Mouse (Mus musculus) myocyte (in vitro differentiated cells): ENCODE measurements around the gene Mllt11. TPM values are rescaled to one million over a fixed set of nuclear protein-coding genes. Genes with fewer than 3 reads are reported as not detected.
A peak's percentile ranks its signal among the peaks of the same experiment; 100 is the strongest.

Experiments
- H3K27me3 ChIP-seq: one replicate; pipeline ENCODE4 v1.6.1; 2011; ENCODE audit not compliant: control insufficient read depth, insufficient read depth, insufficient read length
- H3K36me3 ChIP-seq: one replicate; pipeline ENCODE4 v1.6.1; 2011; ENCODE audit not compliant: control insufficient read depth, insufficient read depth
- H3K4me2 ChIP-seq: one replicate; pipeline ENCODE4 v1.6.1; 2011; ENCODE audit warnings: low read depth, control low read depth
- H3K4me3 ChIP-seq: one replicate; pipeline ENCODE4 v1.5.1; 2011; ENCODE audit warnings: mild to moderate bottlenecking, control low read depth, moderate library complexity
- H3K79me2 ChIP-seq: one replicate; pipeline ENCODE4 v1.6.1; 2011; ENCODE audit not compliant: control insufficient read depth, insufficient read depth
- H3ac ChIP-seq: one replicate; pipeline ENCODE4 v1.6.1; 2011; ENCODE audit not compliant: control insufficient read depth, insufficient read length
- CEBPB ChIP-seq: IDR thresholded peaks from 2 replicates; pipeline ENCODE4 v1.6.1; 2011; ENCODE audit warnings: mild to moderate bottlenecking, moderate library complexity; ENCODE audit not compliant: poor library complexity, insufficient read depth, severe bottlenecking
- E2F4 ChIP-seq: IDR thresholded peaks from one replicate; pipeline ENCODE4 v1.6.1; 2011; ENCODE audit warnings: mild to moderate bottlenecking, control low read depth, moderate library complexity; ENCODE audit not compliant: insufficient read depth
- MAX ChIP-seq: IDR thresholded peaks from one replicate; pipeline ENCODE4 v1.6.1; 2011; ENCODE audit warnings: low read depth, mild to moderate bottlenecking, control low read depth
- MYOD1 ChIP-seq, 3 experiments: IDR thresholded peaks; one replicate each; pipeline ENCODE4 v1.6.1; 2011; ENCODE audit warnings: control low read depth in 2 of 3, low read depth in 2 of 3, mild to moderate bottlenecking in 2 of 3, moderate library complexity in 1 of 3; ENCODE audit not compliant: insufficient read length in 2 of 3, control insufficient read depth in 1 of 3
- MYOG ChIP-seq, 3 experiments: IDR thresholded peaks; one replicate each; pipeline ENCODE4 v1.6.1; 2011; ENCODE audit warnings: control low read depth in 2 of 3, low read depth in 2 of 3, mild to moderate bottlenecking in 2 of 3; ENCODE audit not compliant: insufficient read length in 2 of 3, control insufficient read depth in 1 of 3, insufficient read depth in 1 of 3
- POLR2A ChIP-seq: IDR thresholded peaks from one replicate; pipeline ENCODE4 v1.6.1; 2011; ENCODE audit warnings: low read depth, mild to moderate bottlenecking, control low read depth, moderate library complexity; ENCODE audit not compliant: insufficient read length
- POLR2AphosphoS2 ChIP-seq: IDR thresholded peaks from one replicate; pipeline ENCODE4 v1.6.1; 2011; ENCODE audit warnings: low read depth, control low read depth; ENCODE audit not compliant: insufficient read length
- REST ChIP-seq: IDR thresholded peaks from one replicate; pipeline ENCODE4 v1.6.1; 2011; ENCODE audit warnings: mild to moderate bottlenecking, control low read depth, moderate library complexity; ENCODE audit not compliant: insufficient read depth, insufficient read length
- SRF ChIP-seq: IDR thresholded peaks from one replicate; pipeline ENCODE4 v1.6.1; 2011; ENCODE audit warnings: low read depth; ENCODE audit not compliant: control insufficient read depth, insufficient read length
- TCF12 ChIP-seq: IDR thresholded peaks from one replicate; pipeline ENCODE4 v1.6.1; 2011; ENCODE audit warnings: mild to moderate bottlenecking, control low read depth; ENCODE audit not compliant: poor library complexity, insufficient read depth, severe bottlenecking
- TCF3 ChIP-seq: IDR thresholded peaks from one replicate; pipeline ENCODE4 v1.6.1; 2011; ENCODE audit warnings: low read depth, control low read depth; ENCODE audit not compliant: insufficient read length
- USF1 ChIP-seq: IDR thresholded peaks from one replicate; pipeline ENCODE4 v1.6.1; 2011; ENCODE audit warnings: low read depth, mild to moderate bottlenecking, control low read depth, moderate library complexity
- polyA plus RNA-seq: library from polyadenylated mRNA; unstranded; fragments of >200 nt; fragmentation: generic; extraction: Trizol; gene quantifications from one replicate; pipeline ENCODE4 v1.2.1, GENCODE M21; 2012; ENCODE audit warnings: missing spikeins

Gene Mllt11
- polyA plus RNA-seq, 1 experiment: 51.9 TPM

DNA sequence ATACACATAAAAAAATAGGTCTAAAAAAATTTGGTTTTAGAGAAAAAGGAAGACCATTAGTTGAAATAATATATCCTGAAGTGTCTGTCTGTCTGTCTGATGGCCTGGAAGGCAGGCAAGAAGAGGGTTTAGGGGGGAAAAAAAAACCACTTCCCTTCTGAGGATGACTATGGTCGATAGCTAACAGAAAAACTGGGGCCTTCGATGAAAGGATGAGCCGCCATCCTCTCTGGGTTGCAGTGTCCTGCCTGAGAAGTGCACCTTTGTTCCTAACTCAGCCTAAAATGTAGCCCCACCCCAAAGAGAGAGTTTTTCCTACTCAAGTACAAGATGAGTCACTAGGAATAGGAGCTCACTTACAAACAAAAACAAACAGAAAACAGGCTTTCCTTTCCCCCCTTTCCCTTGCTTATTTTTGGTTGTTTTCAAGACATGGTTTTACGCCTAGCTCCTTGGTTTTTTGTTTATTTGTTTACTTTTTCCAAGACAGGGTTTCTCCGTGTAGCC is 44.5 kb upstream of the Mllt11 start:
- H3K36me3 ChIP-seq: no peaks in the 10 kb centered on the region
- no peaks in the 10 kb centered on the region for H3K27me3 ChIP-seq
- peaks cover 31% of the 10 kb centered on the region for H3K79me2 ChIP-seq
- TF ChIP-seq E2F4 (no peak), CEBPB (no peak), MAX (no peak), USF1 (no peak), TCF3 (no peak), MYOG (IDR thresholded peaks at IDR 0.05; ENCODE audit: control insufficient read depth in 1 of 3, insufficient read depth in 1 of 3, insufficient read length in 2 of 3, low read depth in 2 of 3) (no peak), REST (no peak), TCF12 (no peak), POLR2AphosphoS2 (no peak), POLR2A (no peak), SRF (no peak), MYOD1 (IDR thresholded peaks at IDR 0.05; ENCODE audit: control insufficient read depth in 1 of 3, insufficient read length in 2 of 3, low read depth in 2 of 3) (no peak)
- no peak overlapping the region for H3K4me3 ChIP-seq
- no peak overlapping the region for H3ac ChIP-seq
- peak overlapping the region; percentile 40 for H3K4me2 ChIP-seq

DNA sequence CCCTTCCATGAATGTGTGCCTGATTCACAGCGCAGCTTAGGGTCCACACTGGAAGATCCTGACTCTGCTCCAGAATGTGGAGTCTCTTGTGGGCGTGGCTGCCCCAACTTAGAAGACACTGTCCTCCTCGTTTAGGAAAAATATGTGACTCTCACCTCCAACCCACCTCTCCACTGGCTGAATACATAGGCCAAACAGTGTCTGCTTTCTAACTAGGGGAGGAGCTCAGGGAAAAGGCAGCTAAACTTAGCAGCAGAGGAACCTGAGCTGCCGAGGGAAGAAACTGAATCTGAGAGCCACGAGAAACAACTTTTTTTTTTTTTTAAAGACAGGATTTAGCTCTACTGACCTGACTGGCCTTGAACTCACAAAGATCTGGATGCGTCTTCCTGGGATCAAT is 43.2 kb upstream of the Mllt11 start:
- no peak overlapping the region for H3K4me3 ChIP-seq
- H3ac ChIP-seq: no peak overlapping the region
- no peaks in the 10 kb centered on the region for H3K36me3 ChIP-seq
- no peaks in the 10 kb centered on the region for H3K27me3 ChIP-seq
- TF ChIP-seq USF1: no peak
- no peak for TF ChIP-seq CEBPB
- TF ChIP-seq POLR2A: no peak
- TF ChIP-seq TCF12: no peak
- peaks cover 35% of the 10 kb centered on the region for H3K79me2 ChIP-seq
- H3K4me2 ChIP-seq: no peak overlapping the region

DNA sequence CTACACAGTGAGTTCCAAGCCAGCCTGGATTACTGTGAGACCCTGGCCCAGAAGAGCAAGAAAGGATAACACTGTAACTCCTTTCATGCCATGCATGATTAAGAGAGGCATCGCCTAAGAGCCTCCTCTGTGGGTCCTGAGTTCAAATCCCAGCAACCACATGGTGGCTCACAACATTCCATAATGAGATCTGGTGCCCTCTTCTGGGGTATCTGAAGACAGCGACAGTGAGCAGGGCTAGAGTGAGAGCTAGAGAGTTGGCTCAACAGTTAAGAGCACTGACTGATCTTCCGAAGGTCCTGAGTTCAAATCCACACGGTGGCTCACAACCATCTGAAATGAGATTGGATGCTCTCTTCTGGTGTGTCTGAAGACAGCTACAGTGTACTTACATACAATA is 42.5 kb upstream of the Mllt11 start:
- Histone ChIP-seq H3K36me3 (no peaks in the 10 kb centered on the region), H3K79me2 (peaks cover 33% of the 10 kb centered on the region), H3ac (no peak overlapping the region), H3K4me2 (no peak overlapping the region), H3K4me3 (no peak overlapping the region), H3K27me3 (no peaks in the 10 kb centered on the region)
- TF ChIP-seq MYOD1 (IDR thresholded peaks at IDR 0.05; ENCODE audit: control insufficient read depth in 1 of 3, insufficient read length in 2 of 3, low read depth in 2 of 3) (no peak), TCF12 (no peak), SRF (no peak), MYOG (IDR thresholded peaks at IDR 0.05; ENCODE audit: control insufficient read depth in 1 of 3, insufficient read depth in 1 of 3, insufficient read length in 2 of 3, low read depth in 2 of 3) (no peak), MAX (no peak), USF1 (no peak), POLR2AphosphoS2 (no peak), POLR2A (no peak), TCF3 (no peak), E2F4 (no peak), CEBPB (no peak), REST (no peak)

DNA sequence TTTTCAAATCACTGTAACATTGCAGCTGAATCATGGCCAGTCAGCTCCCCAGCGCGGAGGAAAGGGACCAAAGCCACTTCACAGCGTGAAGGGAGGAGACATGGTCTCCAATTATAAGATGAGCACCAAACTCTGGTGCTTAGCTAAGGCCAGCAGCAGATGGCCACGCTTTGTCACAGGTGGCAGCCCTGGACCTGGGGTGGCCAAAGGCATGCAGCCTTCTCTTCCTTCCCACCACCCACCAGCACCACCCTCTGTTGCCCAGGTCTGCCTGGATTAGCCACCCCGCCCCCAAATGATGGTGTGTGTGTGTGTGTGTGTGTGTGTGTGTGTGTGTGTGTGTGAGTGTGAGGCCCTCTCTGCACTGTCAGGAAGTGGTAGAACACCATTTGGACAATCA is 41.5 kb upstream of the Mllt11 start:
- no peak overlapping the region for H3K4me2 ChIP-seq
- H3K36me3 ChIP-seq: no peaks in the 10 kb centered on the region
- TF ChIP-seq REST: no peak
- TF ChIP-seq CEBPB: no peak
- TF ChIP-seq MYOD1 (IDR thresholded peaks at IDR 0.05; ENCODE audit: control insufficient read depth in 1 of 3, insufficient read length in 2 of 3, low read depth in 2 of 3): peak in 1 of 3 experiments; percentile 21
- TF ChIP-seq POLR2AphosphoS2: no peak
- no peak for TF ChIP-seq E2F4
- no peak for TF ChIP-seq SRF
- TF ChIP-seq MYOG (IDR thresholded peaks at IDR 0.05; ENCODE audit: control insufficient read depth in 1 of 3, insufficient read depth in 1 of 3, insufficient read length in 2 of 3, low read depth in 2 of 3): peak in 1 of 3 experiments; percentile 33
- no peak for TF ChIP-seq MAX
- TF ChIP-seq POLR2A: no peak
- TF ChIP-seq TCF12: no peak
- no peak for TF ChIP-seq TCF3
- TF ChIP-seq USF1: no peak
- H3K79me2 ChIP-seq: peaks cover 23% of the 10 kb centered on the region
- no peak overlapping the region for H3K4me3 ChIP-seq
- H3K27me3 ChIP-seq: no peaks in the 10 kb centered on the region
- no peak overlapping the region for H3ac ChIP-seq

DNA sequence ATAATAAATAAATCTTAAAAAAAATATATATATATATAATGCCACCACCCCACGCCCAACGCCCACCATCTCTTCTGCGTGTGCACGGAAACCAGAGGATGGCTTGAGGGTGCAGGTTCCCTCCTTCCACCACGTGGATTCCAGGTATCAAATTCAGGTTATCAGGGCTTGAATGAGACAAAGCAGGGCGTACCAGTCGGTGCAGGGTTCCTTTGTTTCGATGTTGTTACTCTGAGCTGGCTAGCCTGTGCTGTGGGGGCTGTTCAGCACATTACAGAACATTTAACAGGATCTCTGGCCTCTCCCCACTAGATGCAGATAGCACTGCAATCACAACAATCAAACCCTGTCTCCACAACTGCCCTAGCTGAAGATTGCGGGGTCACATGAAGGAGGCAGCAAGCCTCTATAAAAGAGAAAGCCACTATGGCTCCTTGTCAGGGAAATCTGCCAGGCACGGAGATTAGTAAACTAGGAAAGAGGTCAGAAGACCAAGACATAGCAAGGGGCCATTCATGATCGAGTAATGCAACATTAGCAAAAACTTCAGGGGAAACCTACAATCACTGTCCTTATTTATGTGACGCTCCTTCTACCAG is 38.9 kb upstream of the Mllt11 start:
- Histone ChIP-seq H3K36me3 (peaks cover 10% of the 10 kb centered on the region), H3K27me3 (no peaks in the 10 kb centered on the region), H3K4me2 (no peak overlapping the region), H3K79me2 (peaks cover 16% of the 10 kb centered on the region), H3ac (no peak overlapping the region), H3K4me3 (no peak overlapping the region)
- TF ChIP-seq MAX: no peak
- TF ChIP-seq POLR2AphosphoS2: no peak
- TF ChIP-seq POLR2A: no peak
- no peak for TF ChIP-seq USF1
- TF ChIP-seq REST: no peak
- TF ChIP-seq CEBPB: no peak
- no peak for TF ChIP-seq MYOD1 (IDR thresholded peaks at IDR 0.05; ENCODE audit: control insufficient read depth in 1 of 3, insufficient read length in 2 of 3, low read depth in 2 of 3)
- TF ChIP-seq MYOG (IDR thresholded peaks at IDR 0.05; ENCODE audit: control insufficient read depth in 1 of 3, insufficient read depth in 1 of 3, insufficient read length in 2 of 3, low read depth in 2 of 3): no peak
- TF ChIP-seq TCF3: no peak
- TF ChIP-seq E2F4: no peak
